Mouse (Mus musculus) gonadal fat pad, adult 2 months (tissue): ENCODE results near the gene Cpxm2. TPM values are rescaled to one million over a fixed set of nuclear protein-coding genes. Genes with fewer than 3 reads are reported as not detected.

Experiments
- DNase-seq: peaks from one replicate; pipeline ENCODE4 v3.0.0-alpha.2; 2012; ENCODE audit warnings: low read depth
- polyA plus RNA-seq: library from polyadenylated mRNA; depleted of rRNA; stranded (reverse); fragments of >200 nt; gene quantifications from 2 replicates; pipeline ENCODE4 v1.2.3, GENCODE M21; 2012; rRNA removed

Gene Cpxm2
- polyA plus RNA-seq, 1 experiment = 38.7 TPM

DNA sequence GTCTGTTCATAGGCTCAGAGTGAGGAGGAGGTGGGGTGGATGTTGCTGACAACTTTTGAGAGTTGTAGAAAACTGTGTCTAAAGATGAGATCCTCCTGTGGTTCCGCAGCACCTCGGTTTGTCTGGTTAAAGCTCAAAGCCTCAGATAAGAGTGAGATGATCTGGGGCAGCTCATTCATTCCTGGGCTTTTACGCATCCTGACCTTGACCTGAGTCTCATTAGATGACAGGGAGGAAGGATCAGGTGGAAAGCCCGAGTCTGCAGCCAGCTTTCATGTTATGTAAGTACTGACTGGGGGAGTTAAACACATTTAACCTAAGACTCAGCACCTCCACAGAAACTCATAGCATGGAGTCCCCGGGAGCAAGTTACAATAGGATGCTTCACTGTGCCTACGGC is 127.9 kb downstream of the Cpxm2 start:
- no peak for DNase-seq

- no peak for DNase-seq
These were observed 128.9 kb downstream of the Cpxm2 start for GRCm38 (mm10) chr7:132025591-132025990.

GRCm38 (mm10) chr7:132015933-132016332 is 138.6 kb downstream of the Cpxm2 start:
- no peak for DNase-seq

DNA sequence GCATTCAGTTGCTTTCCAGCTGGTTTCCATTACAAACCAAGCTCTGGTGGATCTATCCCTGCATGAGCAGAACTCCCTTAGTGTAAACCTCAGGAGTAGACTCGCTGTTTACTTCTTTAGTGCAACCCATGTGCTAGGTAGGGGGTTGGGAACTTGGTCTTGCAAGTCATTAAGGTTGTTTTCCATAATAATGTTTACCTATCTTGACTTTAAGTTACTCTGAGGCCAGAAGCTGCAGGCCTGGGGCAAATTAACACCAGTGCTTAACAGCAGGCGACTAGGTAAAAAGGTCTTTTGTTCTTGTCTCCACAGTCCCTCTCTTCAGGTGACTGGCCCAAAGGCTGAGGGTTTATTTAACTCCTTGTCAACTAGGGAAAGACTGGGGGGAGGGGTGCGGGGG is 139.3 kb downstream of the Cpxm2 start:
- no peak for DNase-seq

- DNase-seq = no peak
These were observed 140.6 kb downstream of the Cpxm2 start for GRCm38 (mm10) chr7:132013970-132014369.

DNA sequence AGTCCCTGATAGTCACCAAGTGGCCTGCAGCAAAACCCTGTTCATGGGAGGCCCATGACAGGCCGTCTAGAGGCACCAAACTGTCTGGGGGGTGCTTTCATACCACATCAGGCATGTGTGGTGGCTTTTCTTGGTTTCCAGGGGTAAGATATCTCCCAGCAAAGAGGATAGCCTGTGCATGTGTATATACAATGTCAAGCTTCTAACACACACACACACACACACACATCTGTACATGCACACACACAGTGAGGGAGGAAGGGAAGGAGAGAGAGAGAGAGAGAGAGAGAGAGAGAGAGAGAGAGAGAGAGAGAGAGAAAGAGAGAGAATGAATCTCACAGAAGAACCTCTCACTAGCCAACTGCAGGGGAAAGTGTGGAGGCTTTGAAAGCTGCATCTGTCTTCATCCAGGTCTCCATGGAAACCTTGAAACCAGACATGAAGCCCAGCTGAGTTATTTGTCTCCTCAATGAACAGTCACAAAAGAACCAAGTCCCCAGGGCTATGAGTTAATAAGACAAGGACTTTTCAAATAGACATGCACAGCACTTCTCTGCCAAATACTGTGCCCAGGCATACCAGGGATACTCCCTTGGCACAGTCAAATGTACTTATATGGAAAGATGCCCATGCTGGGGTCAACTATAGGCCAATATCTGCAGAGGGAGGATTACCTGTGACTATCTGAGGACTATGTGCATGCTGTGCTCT is 141.4 kb downstream of the Cpxm2 start:
- no peak for DNase-seq

DNA sequence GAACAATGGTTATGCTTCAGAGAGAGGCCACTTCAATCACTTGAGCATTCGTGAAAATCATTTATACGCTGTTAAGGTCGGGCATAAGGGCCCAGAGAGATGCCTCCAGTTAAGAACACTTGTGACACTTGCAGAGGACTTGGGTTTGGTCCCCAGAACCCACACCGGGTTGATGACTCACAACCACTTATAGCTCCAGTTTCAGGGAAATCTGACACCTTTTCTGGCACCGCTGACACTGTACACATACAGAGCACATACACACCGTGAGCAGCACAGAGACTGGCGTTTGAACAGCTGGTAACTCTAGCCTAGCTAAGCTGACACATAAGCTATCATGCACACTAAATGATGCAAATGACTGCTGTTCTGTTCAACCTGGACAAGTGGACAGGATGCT is 145.5 kb downstream of the Cpxm2 start:
- no peak for DNase-seq

GRCm38 (mm10) chr7:132005996-132006696 is 148.4 kb downstream of the Cpxm2 start:
- DNase-seq = no peak

DNA sequence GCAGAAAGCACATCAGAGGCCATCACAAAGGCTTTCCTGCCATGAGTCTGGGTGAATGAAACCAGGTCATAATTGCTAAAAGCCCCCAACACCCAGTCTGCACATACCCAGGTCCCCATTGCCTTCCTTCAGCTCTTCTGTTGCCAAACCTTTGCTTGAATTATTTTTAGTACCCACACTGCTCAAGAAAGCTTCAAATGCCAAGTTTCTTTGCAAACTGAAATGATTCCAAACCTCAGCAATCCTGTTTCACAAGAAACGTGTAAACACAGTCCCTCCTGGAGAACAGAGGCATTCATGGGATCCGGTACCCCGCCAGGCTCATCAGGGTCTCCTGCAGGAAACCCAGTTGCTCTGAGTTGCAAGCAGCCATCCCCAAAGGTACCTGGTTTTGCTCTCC is 161.7 kb downstream of the Cpxm2 start:
- DNase-seq = no peak

GRCm38 (mm10) chr7:131992226-131992625 is 162.3 kb downstream of the Cpxm2 start:
- no peak for DNase-seq

GRCm38 (mm10) chr7:131989056-131989455 is 165.5 kb downstream of the Cpxm2 start:
- DNase-seq = no peak

Other genes with a start within 250 kb of the Cpxm2 start
- gene Gpr26, start 188.3 kb downstream of the Cpxm2 start, polyA plus RNA-seq = not detected in 2 replicates
- gene Chst15, start 162.5 kb upstream of the Cpxm2 start, polyA plus RNA-seq = 7.3 and 11.1 TPM in 2 replicates